Mouse (Mus musculus): ENCODE measurements at regions not wholly inside any gene's neighbourhood (a gene's known extent, or its start where the extent isn't known, plus 50 kb on each side); places are given as distances from the start of the nearest gene placed in this dataset.

DNA sequence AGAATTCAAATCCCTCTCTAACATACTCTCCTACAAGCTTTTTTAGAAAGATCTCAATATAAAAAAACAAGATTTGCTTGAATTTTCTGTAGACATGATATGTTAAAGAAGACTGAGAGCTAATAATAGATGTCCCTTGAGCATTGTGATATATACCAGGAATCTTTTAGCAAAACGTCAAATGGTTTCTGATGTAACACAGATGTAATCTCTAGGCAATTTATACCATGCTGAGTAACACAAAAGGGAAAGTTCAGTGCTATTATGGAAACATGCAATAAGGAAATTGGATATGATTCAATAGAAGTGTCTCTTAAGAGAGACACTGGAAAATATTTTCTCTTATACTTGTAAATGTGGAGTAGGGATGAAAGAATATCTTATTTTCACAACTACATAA is 434.8 kb upstream of the Fsip2 start:
- Histone ChIP-seq H3K9ac (ENCODE audit: insufficient read depth, low read depth) (no peak overlapping the region), H3K4me3 (replicated peaks in 1 of 3; ENCODE audit: low read depth in 2 of 3, low read length in 2 of 3, poor library complexity in 1 of 3) (no peak overlapping the region), H3K27ac (ENCODE audit: insufficient read depth, low read depth) (no peak overlapping the region), H3K36me3 (replicated peaks in 1 of 2; ENCODE audit: control insufficient read depth in 1 of 2, insufficient read depth in 1 of 2, low read length in 1 of 2) (no peaks in the 10 kb centered on the region), H3K4me1 (ENCODE audit: control insufficient read depth in 1 of 2, insufficient read depth in 2 of 2) (no peaks in the 10 kb centered on the region), H3K27me3 (replicated peaks) (no peaks in the 10 kb centered on the region), H3K9me3 (replicated peaks; ENCODE audit: low read length) (peaks cover 10% of the 10 kb centered on the region), H3K4me2 (ENCODE audit: insufficient read depth, low read depth, poor library complexity, severe bottlenecking) (no peak overlapping the region), H3K79me2 (replicated peaks; ENCODE audit: control insufficient read depth, extremely low read depth, insufficient read depth, poor library complexity, severe bottlenecking) (no peaks in the 10 kb centered on the region; the same call in 1 of the 2 replicates)
- TF ChIP-seq JUND (conservative IDR thresholded peaks at IDR 0.05; ENCODE audit: low read depth, low read length) (no peak), EP300 (IDR thresholded peaks at IDR 0.05; ENCODE audit: low read length) (no peak), NRF1 (IDR thresholded peaks at IDR 0.05; ENCODE audit: low read depth, low read length) (no peak), RAD21 (IDR thresholded peaks at IDR 0.05; ENCODE audit: low read depth, low read length) (no peak), MAZ (IDR thresholded peaks at IDR 0.05; ENCODE audit: low read depth, low read length) (no peak), ZMIZ1 (IDR thresholded peaks at IDR 0.05; ENCODE audit: low read depth, low read length) (no peak)
- in situ Hi-C loops (cut with MboI; ENCODE audit: low pct_ligation_motif_present, low pct_unique_long_range_greater_than_20kb, low sequenced_read_pairs) (no loop called here), dilution Hi-C loops (cut with MboI; ENCODE audit: extremely low pct_ligation_motif_present, extremely low pct_unique_long_range_greater_than_20kb, low sequenced_read_pairs) (no loop called here)
- DNase-seq (ENCODE audit: extremely low read depth) = no peak

DNA sequence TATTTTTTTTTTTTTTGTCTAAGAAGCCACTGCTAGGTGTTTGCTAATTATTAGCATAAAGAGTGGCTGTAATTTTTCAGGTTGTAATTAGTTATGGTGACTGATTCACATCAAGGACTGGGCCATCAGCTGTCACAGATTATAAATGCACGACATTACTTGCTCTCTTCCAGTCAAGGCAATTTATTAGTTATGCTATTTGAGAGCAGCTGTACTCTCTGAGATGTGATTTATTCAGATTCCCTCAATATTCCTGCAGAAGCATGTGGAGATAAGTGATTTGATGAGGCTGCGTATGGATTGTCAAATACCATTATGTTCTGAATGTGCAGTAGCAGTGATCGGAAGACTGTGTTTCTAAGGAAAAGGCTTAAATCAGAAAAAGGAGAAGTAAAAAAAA is 428.3 kb upstream of the Fsip2 start:
- H3K36me3 ChIP-seq (replicated peaks in 1 of 2; ENCODE audit: control insufficient read depth in 1 of 2, insufficient read depth in 1 of 2, low read length in 1 of 2) = no peaks in the 10 kb centered on the region
- no peaks in the 10 kb centered on the region for H3K79me2 ChIP-seq (replicated peaks; ENCODE audit: control insufficient read depth, extremely low read depth, insufficient read depth, poor library complexity, severe bottlenecking)
- no peak overlapping the region for H3K4me2 ChIP-seq (ENCODE audit: insufficient read depth, low read depth, poor library complexity, severe bottlenecking)
- no peak for TF ChIP-seq JUND (conservative IDR thresholded peaks at IDR 0.05; ENCODE audit: low read depth, low read length)
- no peak for TF ChIP-seq CHD2 (IDR thresholded peaks at IDR 0.05; ENCODE audit: low read length)
- no peak for TF ChIP-seq TBP (conservative IDR thresholded peaks at IDR 0.05; ENCODE audit: low read depth, low read length)
- no peak for TF ChIP-seq ZKSCAN1 (IDR thresholded peaks at IDR 0.05; ENCODE audit: borderline replicate concordance, low read depth, low read length)
- no peak for TF ChIP-seq UBTF (IDR thresholded peaks at IDR 0.05; ENCODE audit: low read depth, low read length)
- no peak for TF ChIP-seq ZNF384 (IDR thresholded peaks at IDR 0.05; ENCODE audit: low read depth, low read length)
- no peak for TF ChIP-seq E2F4 (IDR thresholded peaks at IDR 0.05; ENCODE audit: insufficient replicate concordance, low read depth, low read length)
- no peak for TF ChIP-seq EP300 (IDR thresholded peaks at IDR 0.05; ENCODE audit: low read length)
- no peak for TF ChIP-seq MXI1 (IDR thresholded peaks at IDR 0.05; ENCODE audit: low read depth, low read length)
- TF ChIP-seq MYC (IDR thresholded peaks at IDR 0.05; ENCODE audit: low read depth, low read length) = no peak
- no peak overlapping the region for H3K9ac ChIP-seq (ENCODE audit: insufficient read depth, low read depth)
- peaks cover 9% of the 10 kb centered on the region for H3K9me3 ChIP-seq (replicated peaks; ENCODE audit: low read length)
- H3K27me3 ChIP-seq (replicated peaks) = no peaks in the 10 kb centered on the region
- dilution Hi-C loops (cut with MboI; ENCODE audit: extremely low pct_ligation_motif_present, extremely low pct_unique_long_range_greater_than_20kb, low sequenced_read_pairs) = no loop called here
- H3K4me3 ChIP-seq (replicated peaks in 1 of 3; ENCODE audit: low read depth in 2 of 3, low read length in 2 of 3, poor library complexity in 1 of 3) = no peak overlapping the region
- no peak overlapping the region for H3K27ac ChIP-seq (ENCODE audit: insufficient read depth, low read depth)
- no peak for DNase-seq (ENCODE audit: extremely low read depth)
- in situ Hi-C loops (cut with MboI; ENCODE audit: low pct_ligation_motif_present, low pct_unique_long_range_greater_than_20kb, low sequenced_read_pairs) = no loop called here
- H3K4me1 ChIP-seq (ENCODE audit: control insufficient read depth in 1 of 2, insufficient read depth in 2 of 2) = no peaks in the 10 kb centered on the region

DNA sequence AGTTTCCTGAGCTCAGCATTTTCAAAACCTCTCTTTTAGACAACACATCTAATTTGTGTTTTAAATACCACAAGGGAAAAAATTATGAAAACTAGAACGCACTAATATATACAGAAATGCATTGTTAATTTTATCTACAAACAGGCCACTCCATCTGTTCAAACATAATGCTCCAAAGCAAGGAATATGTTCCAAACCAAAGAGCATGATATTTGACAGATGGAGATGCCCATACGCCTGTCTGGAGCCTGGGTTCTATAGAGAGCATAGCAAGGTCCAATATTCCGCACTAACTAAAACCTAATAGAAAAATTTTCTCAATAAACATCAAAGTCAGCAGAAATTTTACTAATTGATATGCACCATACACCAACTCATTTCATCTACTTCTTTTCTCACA is 423.5 kb upstream of the Fsip2 start:
- Histone ChIP-seq H3K79me2 (replicated peaks; ENCODE audit: control insufficient read depth, extremely low read depth, insufficient read depth, poor library complexity, severe bottlenecking) (no peaks in the 10 kb centered on the region), H3K9ac (ENCODE audit: insufficient read depth, low read depth) (no peak overlapping the region), H3K4me2 (ENCODE audit: insufficient read depth, low read depth, poor library complexity, severe bottlenecking) (no peak overlapping the region), H3K27me3 (replicated peaks) (no peaks in the 10 kb centered on the region), H3K9me3 (replicated peaks; ENCODE audit: low read length) (peaks cover 7% of the 10 kb centered on the region), H3K4me3 (replicated peaks in 1 of 3; ENCODE audit: low read depth in 2 of 3, low read length in 2 of 3, poor library complexity in 1 of 3) (no peak overlapping the region), H3K27ac (ENCODE audit: insufficient read depth, low read depth) (no peak overlapping the region), H3K36me3 (replicated peaks in 1 of 2; ENCODE audit: control insufficient read depth in 1 of 2, insufficient read depth in 1 of 2, low read length in 1 of 2) (no peaks in the 10 kb centered on the region), H3K4me1 (ENCODE audit: control insufficient read depth in 1 of 2, insufficient read depth in 2 of 2) (no peaks in the 10 kb centered on the region)
- TF ChIP-seq NELFE (IDR thresholded peaks at IDR 0.05; ENCODE audit: low read depth, low read length) (no peak), CTCF (conservative IDR thresholded peaks at IDR 0.05 in 1 of 2, IDR thresholded peaks at IDR 0.05 in 1 of 2; ENCODE audit: low read depth in 2 of 2, low read length in 2 of 2) (no peak), IRF4 (IDR thresholded peaks at IDR 0.05; ENCODE audit: low read depth, low read length) (no peak), MYC (IDR thresholded peaks at IDR 0.05; ENCODE audit: low read depth, low read length) (no peak), BHLHE40 (IDR thresholded peaks at IDR 0.05; ENCODE audit: low read depth, low read length) (no peak), POLR2A (IDR thresholded peaks at IDR 0.05; ENCODE audit: low read depth, low read length) (no peak), HCFC1 (IDR thresholded peaks at IDR 0.05; ENCODE audit: low read depth, low read length) (no peak), ZMIZ1 (IDR thresholded peaks at IDR 0.05; ENCODE audit: low read depth, low read length) (no peak), MEF2A (IDR thresholded peaks at IDR 0.05; ENCODE audit: borderline replicate concordance, low read depth, low read length) (no peak), USF1 (IDR thresholded peaks at IDR 0.05; ENCODE audit: low read depth, low read length) (no peak), NRF1 (IDR thresholded peaks at IDR 0.05; ENCODE audit: low read depth, low read length) (no peak), ZC3H11A (IDR thresholded peaks at IDR 0.05; ENCODE audit: low read depth, low read length) (no peak), ZKSCAN1 (IDR thresholded peaks at IDR 0.05; ENCODE audit: borderline replicate concordance, low read depth, low read length) (no peak)
- in situ Hi-C loops (cut with MboI; ENCODE audit: low pct_ligation_motif_present, low pct_unique_long_range_greater_than_20kb, low sequenced_read_pairs) = no loop called here
- no peak for DNase-seq (ENCODE audit: extremely low read depth)
- dilution Hi-C loops (cut with MboI; ENCODE audit: extremely low pct_ligation_motif_present, extremely low pct_unique_long_range_greater_than_20kb, low sequenced_read_pairs) = no loop called here

Measured in CH12.LX (cell line).